Mouse (Mus musculus) forebrain, embryonic 14.5 days (tissue): ENCODE results near the gene Tnfsfm13. TPM values are rescaled to one million over a fixed set of nuclear protein-coding genes. Genes with fewer than 3 reads are reported as not detected.
A peak's percentile ranks its signal among the peaks of the same experiment; 100 is the strongest.
"Not testable (repeated sequence)": the region's sequence is repeated elsewhere in the genome, so short reads cannot be mapped to it uniquely, and the experiment has no call there.

Source experiments
- ATAC-seq: fragments of 200-750 bp; cut with Nextera tagmentation; 2 replicates; pipeline ENCODE4 v1.8.0; 2017; ENCODE audit warnings: mild to moderate bottlenecking, moderate library complexity
- DNase-seq: peaks from one replicate; pipeline ENCODE4 v3.0.0-alpha.2; 2015; ENCODE audit warnings: low spot score
- H3K27ac ChIP-seq: fragments of 300-500 bp; sonication (generic); 2 replicates; pipeline ENCODE4 v1.5.1; 2014; ENCODE audit warnings: low read depth, mild to moderate bottlenecking, control low read depth, low read length, moderate library complexity
- H3K27me3 ChIP-seq: fragments of 300-500 bp; sonication (generic); replicated peaks from 2 replicates; pipeline ENCODE4 v1.6.1; 2014; ENCODE audit warnings: low read length, control low read depth, mixed read lengths; ENCODE audit not compliant: control insufficient read depth, insufficient read depth
- H3K36me3 ChIP-seq: fragments of 300-500 bp; sonication (generic); 2 replicates; pipeline ENCODE4 v1.6.1; 2014; ENCODE audit warnings: low read length, control low read depth; ENCODE audit not compliant: control insufficient read depth, insufficient read depth
- H3K4me1 ChIP-seq: fragments of 300-500 bp; sonication (generic); 2 replicates; pipeline ENCODE4 v1.6.1; 2014; ENCODE audit warnings: antibody characterized with exemption, low read length, control low read depth; ENCODE audit not compliant: control insufficient read depth, insufficient read depth
- H3K4me2 ChIP-seq: fragments of 300-500 bp; sonication (generic); 2 replicates; pipeline ENCODE4 v1.6.1; 2014; ENCODE audit warnings: mild to moderate bottlenecking, control low read depth, low read length
- H3K4me3 ChIP-seq: fragments of 300-500 bp; sonication (generic); 2 replicates; pipeline ENCODE4 v1.5.1; 2014; ENCODE audit warnings: low read depth, low read length, control low read depth
- H3K9ac ChIP-seq: fragments of 300-500 bp; sonication (generic); 2 replicates; pipeline ENCODE4 v1.6.1; 2014; ENCODE audit warnings: mild to moderate bottlenecking, low read length, control low read depth, moderate library complexity
- H3K9me3 ChIP-seq: fragments of 300-500 bp; sonication (generic); replicated peaks from 2 replicates; pipeline ENCODE4 v1.6.1; 2016; ENCODE audit warnings: low read length, control low read depth, mixed read lengths; ENCODE audit not compliant: control insufficient read depth
- WGBS: fragments of 180-500 bp; shearing (Covaris S2); extraction: QIAGEN DNeasy Blood & Tissue Kit; methylation state at CpG from one replicate; pipeline ENCODE4 v1.1.7; 2014; 5-methylcytosine and 5-hydroxymethylcytosine counted together
- polyA plus RNA-seq: library from polyadenylated mRNA; unstranded; fragments of >200 nt; fragmentation: Nextera tagmentation; extraction: Ambion mirVana; gene quantifications from 2 replicates; pipeline ENCODE4 v1.2.1, GENCODE M21; 2014

Tnfsfm13 gene
- polyA plus RNA-seq, result 1.5 and 1.6 TPM in 2 replicates

GRCm38 (mm10) chr11:69695361-69696181, at the start of gene Tnfsfm13, which contains the start of gene Tnfsf12:
Tnfsfm13 (minus strand) TSS chr11:69696098.
Tnfsf12 (minus strand) TSS chr11:69695849.
- H3K36me3 ChIP-seq, result no peaks in the 10 kb centered on the region
- no peaks in the 10 kb centered on the region for H3K9me3 ChIP-seq
- peaks cover 10% of the 10 kb centered on the region; the same call in 1 of the 2 replicates for H3K4me1 ChIP-seq
- H3K9ac ChIP-seq, result peak within 1 kb of the TSS; percentile 76
- H3K27me3 ChIP-seq, result no peaks in the 10 kb centered on the region
- WGBS, result 1% methylated on average over 40 of the region's 41 CpGs
- H3K27ac ChIP-seq, result no peak within 1 kb of the TSS; the same call in 1 of the 2 replicates
- DNase-seq (no peak), ATAC-seq (peak; percentile 32; the same call in 1 of the 2 replicates)
- H3K4me2 ChIP-seq, result peak within 1 kb of the TSS; percentile 90
- peak within 1 kb of the TSS; percentile 40 for H3K4me3 ChIP-seq

- H3K27me3 ChIP-seq, DNase-seq, H3K9ac ChIP-seq, H3K9me3 ChIP-seq, H3K4me1 ChIP-seq, ATAC-seq, H3K4me2 ChIP-seq, H3K4me3 ChIP-seq, H3K27ac ChIP-seq: not testable (repeated sequence)
- WGBS, result 64% methylated on average over 3 of the region's 3 CpGs
- H3K36me3 ChIP-seq, result peaks cover 33% of the 10 kb centered on the region
Measured at GRCm38 (mm10) chr11:69731408-69731807, 35.5 kb upstream of the Tnfsfm13 start.

- no peak for ATAC-seq
- H3K36me3 ChIP-seq, result peaks cover 10% of the 10 kb centered on the region
- no peak overlapping the region for H3K4me3 ChIP-seq
- no peaks in the 10 kb centered on the region for H3K27me3 ChIP-seq
- no peak overlapping the region for H3K4me2 ChIP-seq
- no peak overlapping the region for H3K27ac ChIP-seq
- DNase-seq, result peak; percentile 66
- no peak overlapping the region for H3K9ac ChIP-seq
- WGBS, result 25% methylated on average over 3 of the region's 3 CpGs
- no peaks in the 10 kb centered on the region for H3K9me3 ChIP-seq
- H3K4me1 ChIP-seq, result no peaks in the 10 kb centered on the region
Measured at GRCm38 (mm10) chr11:69729063-69729462, 33.2 kb upstream of the Tnfsfm13 start.

- Histone ChIP-seq H3K4me2 (no peak overlapping the region), H3K4me1 (no peaks in the 10 kb centered on the region), H3K27ac (no peak overlapping the region), H3K9me3 (no peaks in the 10 kb centered on the region), H3K36me3 (no peaks in the 10 kb centered on the region), H3K4me3 (no peak overlapping the region), H3K9ac (no peak overlapping the region), H3K27me3 (no peaks in the 10 kb centered on the region)
- DNase-seq (no peak), ATAC-seq (no peak)
- 34% methylated on average over 5 of the region's 5 CpGs for WGBS
Measured at GRCm38 (mm10) chr11:69725951-69726350, 30.1 kb upstream of the Tnfsfm13 start.

GRCm38 (mm10) chr11:69723074-69723473, 27.2 kb upstream of the Tnfsfm13 start:
- WGBS, result 60% methylated on average over 2 of the region's 2 CpGs
- Histone ChIP-seq H3K9me3 (no peaks in the 10 kb centered on the region), H3K27me3 (no peaks in the 10 kb centered on the region), H3K4me3 (no peak overlapping the region), H3K9ac (no peak overlapping the region), H3K27ac (no peak overlapping the region), H3K36me3 (no peaks in the 10 kb centered on the region), H3K4me2 (no peak overlapping the region), H3K4me1 (no peaks in the 10 kb centered on the region)
- no peak for ATAC-seq
- DNase-seq, result no peak

- no peak for ATAC-seq
- no peak overlapping the region for H3K4me3 ChIP-seq
- H3K9me3 ChIP-seq, result no peaks in the 10 kb centered on the region
- WGBS, result 90% methylated on average over 6 of the region's 6 CpGs
- no peaks in the 10 kb centered on the region for H3K4me1 ChIP-seq
- DNase-seq, result no peak
- no peak overlapping the region for H3K9ac ChIP-seq
- no peak overlapping the region for H3K4me2 ChIP-seq
- no peak overlapping the region for H3K27ac ChIP-seq
- no peaks in the 10 kb centered on the region for H3K36me3 ChIP-seq
- no peaks in the 10 kb centered on the region for H3K27me3 ChIP-seq
Measured at GRCm38 (mm10) chr11:69720852-69721251, 25.0 kb upstream of the Tnfsfm13 start.

- DNase-seq, result no peak
- WGBS, result 71% methylated on average over 6 of the region's 6 CpGs
Measured at GRCm38 (mm10) chr11:69719423-69719822, 23.5 kb upstream of the Tnfsfm13 start.

GRCm38 (mm10) chr11:69718661-69719060, 22.8 kb upstream of the Tnfsfm13 start:
- H3K4me2 ChIP-seq, result no peak overlapping the region

More at GRCm38 (mm10) chr11:69719423-69719822, 23.5 kb upstream of the Tnfsfm13 start:
- no peaks in the 10 kb centered on the region for H3K27me3 ChIP-seq
- H3K4me2 ChIP-seq, result no peak overlapping the region
- no peak overlapping the region for H3K27ac ChIP-seq
- H3K9me3 ChIP-seq, result no peaks in the 10 kb centered on the region
- no peak overlapping the region for H3K9ac ChIP-seq
- ATAC-seq, result no peak
- H3K36me3 ChIP-seq, result no peaks in the 10 kb centered on the region
- no peak overlapping the region for H3K4me3 ChIP-seq
- no peaks in the 10 kb centered on the region for H3K4me1 ChIP-seq

GRCm38 (mm10) chr11:69716953-69717352, 21.1 kb upstream of the Tnfsfm13 start:
- no peak for DNase-seq
- no peak overlapping the region for H3K27ac ChIP-seq
- H3K36me3 ChIP-seq, result no peaks in the 10 kb centered on the region
- 79% methylated on average over 4 of the region's 4 CpGs for WGBS
- no peak overlapping the region for H3K4me2 ChIP-seq
- H3K9ac ChIP-seq, result no peak overlapping the region
- ATAC-seq, result no peak
- no peaks in the 10 kb centered on the region for H3K27me3 ChIP-seq
- H3K4me1 ChIP-seq, result no peaks in the 10 kb centered on the region
- no peak overlapping the region for H3K4me3 ChIP-seq
- H3K9me3 ChIP-seq, result no peaks in the 10 kb centered on the region

More at GRCm38 (mm10) chr11:69718661-69719060, 22.8 kb upstream of the Tnfsfm13 start:
- no peak overlapping the region for H3K27ac ChIP-seq
- DNase-seq (no peak), ATAC-seq (no peak)
- H3K27me3 ChIP-seq, result no peaks in the 10 kb centered on the region
- 27% methylated on average over 15 of the region's 15 CpGs for WGBS
- no peaks in the 10 kb centered on the region for H3K9me3 ChIP-seq
- H3K4me3 ChIP-seq, result no peak overlapping the region
- no peaks in the 10 kb centered on the region for H3K36me3 ChIP-seq
- no peak overlapping the region for H3K9ac ChIP-seq
- H3K4me1 ChIP-seq, result no peaks in the 10 kb centered on the region
